ENCODE assay signal across 8 mouse cellular contexts in the genomic region with DNA sequence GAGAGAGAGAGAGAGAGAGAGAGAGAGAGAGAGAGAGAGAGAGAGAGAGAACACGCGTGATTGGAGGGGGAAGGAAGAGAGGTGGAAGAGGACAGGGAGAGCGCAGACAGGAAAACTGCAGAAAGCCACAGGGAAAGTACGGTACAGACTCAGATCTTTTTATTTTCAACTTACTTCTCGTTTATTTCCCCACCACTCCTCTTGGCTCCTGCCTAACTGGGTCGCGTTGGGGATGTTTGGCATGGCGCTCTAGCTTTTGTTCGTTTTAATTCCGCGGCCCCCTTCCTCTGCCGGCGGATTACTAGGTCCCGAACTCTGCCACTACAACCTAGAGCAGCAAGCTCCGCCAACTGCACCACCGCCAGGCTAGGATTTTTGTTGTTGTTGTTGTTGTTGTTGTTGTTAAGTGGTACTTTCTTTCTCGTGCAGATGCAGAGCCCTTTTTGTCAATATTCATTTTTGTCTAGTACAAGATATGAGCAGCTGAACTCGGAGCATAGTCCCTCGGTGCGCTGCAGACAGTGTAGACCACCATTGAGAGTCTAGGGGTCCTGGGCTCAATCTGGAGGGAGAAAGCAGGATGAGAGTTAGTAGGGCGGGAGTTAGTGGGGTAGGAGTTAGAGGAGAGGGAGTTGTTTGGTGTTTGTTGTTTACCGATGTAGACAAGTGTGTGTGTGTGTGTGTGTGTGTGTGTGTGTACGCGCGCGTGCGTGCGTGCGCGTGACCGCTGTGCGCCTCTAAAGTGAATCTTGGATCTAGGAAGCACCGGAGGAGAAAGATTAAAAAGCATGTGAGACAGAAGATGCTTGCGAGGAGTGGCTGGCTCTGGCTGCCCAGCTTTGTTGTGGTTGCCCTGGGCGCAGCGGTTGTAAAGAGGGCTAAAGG. TPM values are rescaled to one million over a fixed set of nuclear protein-coding genes. Genes with fewer than 3 reads are reported as not detected.
DNase-seq lines count a peak whose midpoint lies in the region; ATAC-seq lines count a peak whose summit lies in the region.

No protein-coding gene starts in this region.

- H3K9me3 ChIP-seq in kidney, embryonic 14.5 days (ENCODE audit: control insufficient read depth, low read length): no peaks in the 10 kb centered on the region
- no peaks in the 10 kb centered on the region for H3K9me3 ChIP-seq in forebrain, embryonic 16.5 days (ENCODE audit: control insufficient read depth, low read length)
- no peaks in the 10 kb centered on the region for H3K9me3 ChIP-seq in midbrain, embryonic 11.5 days (ENCODE audit: control insufficient read depth, low read length)

- H3K9ac ChIP-seq in kidney, embryonic 14.5 days (ENCODE audit: low read depth, low read length): peak overlapping the region; percentile 91
- H3K9ac ChIP-seq in forebrain, embryonic 16.5 days (replicated peaks; ENCODE audit: low read depth, low read length): peak overlapping the region; percentile 88
- peak overlapping the region; percentile 81 for H3K9ac ChIP-seq in midbrain, embryonic 11.5 days (ENCODE audit: low read length)

- H3K27me3 ChIP-seq in kidney, embryonic 14.5 days (ENCODE audit: control insufficient read depth, insufficient read depth, low read length): no peaks in the 10 kb centered on the region
- no peaks in the 10 kb centered on the region for H3K27me3 ChIP-seq in forebrain, embryonic 16.5 days (replicated peaks; ENCODE audit: control insufficient read depth, insufficient read depth, low read length)
- H3K27me3 ChIP-seq in midbrain, embryonic 11.5 days (ENCODE audit: control insufficient read depth, insufficient read depth, low read length): peaks cover 12% of the 10 kb centered on the region

- H3K27ac ChIP-seq in kidney, embryonic 14.5 days (ENCODE audit: low read depth, low read length): peak overlapping the region; percentile 99
- H3K27ac ChIP-seq in forebrain, embryonic 16.5 days (ENCODE audit: low read length): peak overlapping the region; percentile 99
- H3K27ac ChIP-seq in midbrain, embryonic 11.5 days (ENCODE audit: low read depth, low read length): peak overlapping the region; percentile 86

- peak; percentile 4; the same call in 1 of the 2 replicates for ATAC-seq in kidney, embryonic 14.5 days (ENCODE audit: low FRiP score, low TSS enrichment)
- ATAC-seq in forebrain, embryonic 16.5 days: peak; percentile 38
- ATAC-seq in midbrain, embryonic 11.5 days (ENCODE audit: low FRiP score): peak; percentile 19

- H3K4me1 ChIP-seq in kidney, embryonic 14.5 days (ENCODE audit: control insufficient read depth, insufficient read depth, low read length): no peaks in the 10 kb centered on the region
- peaks cover 3% of the 10 kb centered on the region; the same call in 1 of the 2 replicates for H3K4me1 ChIP-seq in forebrain, embryonic 16.5 days (replicated peaks; ENCODE audit: control insufficient read depth, insufficient read depth, low read length)
- peaks cover 9% of the 10 kb centered on the region for H3K4me1 ChIP-seq in midbrain, embryonic 11.5 days (ENCODE audit: control insufficient read depth, insufficient read depth, low read length)

- H3K36me3 ChIP-seq in kidney, embryonic 14.5 days (ENCODE audit: control insufficient read depth, insufficient read depth, low read length): no peaks in the 10 kb centered on the region; the same call in 1 of the 2 replicates
- no peaks in the 10 kb centered on the region for H3K36me3 ChIP-seq in forebrain, embryonic 16.5 days (ENCODE audit: control insufficient read depth, insufficient read depth)
- H3K36me3 ChIP-seq in midbrain, embryonic 11.5 days (ENCODE audit: control insufficient read depth, insufficient read depth, low read length): no peaks in the 10 kb centered on the region

- H3K4me2 ChIP-seq in kidney, embryonic 14.5 days (replicated peaks; ENCODE audit: low read depth, low read length): peak overlapping the region; percentile 74
- peak overlapping the region; percentile 77 for H3K4me2 ChIP-seq in forebrain, embryonic 16.5 days (ENCODE audit: low read length)
- H3K4me2 ChIP-seq in midbrain, embryonic 11.5 days: peak overlapping the region; percentile 81

- WGBS in kidney, embryonic 14.5 days: 0% methylated on average over 34 of the region's 36 CpGs
- under 1% methylated on average over 36 of the region's 36 CpGs for WGBS in forebrain, embryonic 16.5 days
- WGBS in midbrain, embryonic 11.5 days: under 1% methylated on average over 36 of the region's 36 CpGs

- DNase-seq in kidney, adult 8-10 months: no peak
- peak; percentile 62 for DNase-seq in ZHBTc4 (ENCODE audit: low read depth, low spot score)
- peak; percentile 73 for DNase-seq in kidney, postnatal 10 days
- DNase-seq in midbrain, embryonic 11.5 days (ENCODE audit: low spot score, missing footprints): peak; percentile 97
- no peak for DNase-seq in thymus, adult 18-20 months
- no peak for DNase-seq in thymus, postnatal 0 days (ENCODE audit: low spot score)

- peak overlapping the region; percentile 72 for H3K4me3 ChIP-seq in kidney, embryonic 14.5 days (ENCODE audit: low read length)
- peak overlapping the region; percentile 83 for H3K4me3 ChIP-seq in forebrain, embryonic 16.5 days (replicated peaks; ENCODE audit: low read length)
- H3K4me3 ChIP-seq in midbrain, embryonic 11.5 days (ENCODE audit: low read depth, low read length): peak overlapping the region; percentile 81

RNA-seq across cellular contexts. Expression of gene Meis2, which starts 0.7 kb away (rescaled TPM):
- 111 and 112 TPM in 2 replicates for polyA plus RNA-seq in kidney, embryonic 14.5 days (2014; fragmentation: Nextera tagmentation; extraction: Ambion mirVana)
- polyA plus RNA-seq in forebrain, embryonic 16.5 days (2015; fragmentation: Nextera tagmentation; extraction: Ambion mirVana): 143 and 154 TPM in 2 replicates
- 52.2 and 56.5 TPM in 2 replicates for polyA plus RNA-seq in midbrain, embryonic 11.5 days (2014; fragmentation: Nextera tagmentation; extraction: Ambion mirVana)
- 8.2 TPM in 2 replicates for polyA plus RNA-seq in thymus, postnatal 0 days (2015; fragmentation: Nextera tagmentation; extraction: Ambion mirVana)

Comparison
In these comparisons a context has a peak if more than half of its experiments do, and no peak if none do; other contexts are left out.
1. DNase-seq: peak in ZHBTc4 (single experiment), kidney, postnatal 10 days (single experiment) and midbrain, embryonic 11.5 days (single experiment); none in kidney, adult 8-10 months (0 of 2), thymus, adult 18-20 months (0 of 2) and thymus, postnatal 0 days (single experiment).
2. Peak in every context shown above with its lines, with median percentiles within 50 percentile points of each other: ATAC-seq, H3K27ac ChIP-seq, H3K4me2 ChIP-seq, H3K4me3 ChIP-seq and H3K9ac ChIP-seq.